Mouse (Mus musculus) midbrain, embryonic 15.5 days (tissue): Measurements from ENCODE around the gene Pard3. TPM values are rescaled to one million over a fixed set of nuclear protein-coding genes. Genes with fewer than 3 reads are reported as not detected.
A peak's percentile ranks its signal among the peaks of the same experiment; 100 is the strongest.

Source experiments
- ATAC-seq: fragments of 200-750 bp; cut with Nextera tagmentation; replicated peaks from 2 replicates; pipeline ENCODE4 v1.8.0; 2017; ENCODE audit warnings: moderate TSS enrichment
- H3K27ac ChIP-seq: fragments of 300-500 bp; sonication (generic); 2 replicates; pipeline ENCODE4 v1.5.1; 2015; ENCODE audit warnings: mild to moderate bottlenecking, inconsistent platforms
- H3K27me3 ChIP-seq: fragments of 300-500 bp; sonication (generic); replicated peaks from 2 replicates; pipeline ENCODE4 v1.6.1; 2015; ENCODE audit warnings: inconsistent platforms
- H3K36me3 ChIP-seq: fragments of 300-500 bp; sonication (generic); replicated peaks from 2 replicates; pipeline ENCODE4 v1.6.1; 2015; ENCODE audit warnings: inconsistent platforms
- H3K4me1 ChIP-seq: fragments of 300-500 bp; sonication (generic); 2 replicates; pipeline ENCODE4 v1.6.1; 2015; ENCODE audit warnings: inconsistent platforms
- H3K4me2 ChIP-seq: fragments of 300-500 bp; sonication (generic); 2 replicates; pipeline ENCODE4 v1.6.1; 2015; ENCODE audit warnings: inconsistent platforms, mild to moderate bottlenecking, moderate library complexity
- H3K4me3 ChIP-seq: fragments of 300-500 bp; sonication (generic); 2 replicates; pipeline ENCODE4 v1.5.1; 2015; ENCODE audit warnings: mild to moderate bottlenecking, inconsistent platforms
- H3K9ac ChIP-seq: fragments of 300-500 bp; sonication (generic); 2 replicates; pipeline ENCODE4 v1.6.1; 2015; ENCODE audit warnings: mild to moderate bottlenecking, inconsistent platforms
- H3K9me3 ChIP-seq: fragments of 300-500 bp; sonication (generic); 2 replicates; pipeline ENCODE4 v1.6.1; 2016; ENCODE audit warnings: inconsistent platforms
- WGBS: fragments of 180-500 bp; shearing (Covaris S2); methylation state at CpG from one replicate; pipeline ENCODE4 v1.1.7; 2015; ENCODE audit warnings: mixed read lengths; 5-methylcytosine and 5-hydroxymethylcytosine counted together
- polyA plus RNA-seq: library from polyadenylated mRNA; unstranded; fragments of >200 nt; fragmentation: Nextera tagmentation; extraction: Ambion mirVana; gene quantifications from 2 replicates; pipeline ENCODE4 v1.2.1, GENCODE M21; 2015

Pard3 gene
- polyA plus RNA-seq, 1 experiment from 2014 or later: 21.6 TPM

GRCm38 (mm10) chr8:127347890-127348495, 284.3 kb downstream of the Pard3 start:
- Histone ChIP-seq H3K27ac (no peak overlapping the region), H3K27me3 (no peaks in the 10 kb centered on the region), H3K4me2 (no peak overlapping the region), H3K36me3 (no peaks in the 10 kb centered on the region), H3K4me3 (no peak overlapping the region), H3K4me1 (peaks cover 4% of the 10 kb centered on the region; the same call in 1 of the 2 replicates), H3K9ac (no peak overlapping the region), H3K9me3 (no peaks in the 10 kb centered on the region)
- 93% methylated on average over 2 of the region's 2 CpGs for WGBS
- ATAC-seq: no peak

- Histone ChIP-seq H3K9ac (no peak overlapping the region), H3K4me2 (no peak overlapping the region), H3K4me1 (no peaks in the 10 kb centered on the region), H3K27ac (no peak overlapping the region), H3K36me3 (no peaks in the 10 kb centered on the region), H3K4me3 (no peak overlapping the region), H3K9me3 (no peaks in the 10 kb centered on the region), H3K27me3 (no peaks in the 10 kb centered on the region)
- ATAC-seq: no peak
Measured at GRCm38 (mm10) chr8:127361796-127362195, 298.1 kb downstream of the Pard3 start.

- Histone ChIP-seq H3K4me3 (no peak overlapping the region), H3K4me1 (no peaks in the 10 kb centered on the region), H3K27me3 (no peaks in the 10 kb centered on the region), H3K36me3 (no peaks in the 10 kb centered on the region), H3K27ac (no peak overlapping the region), H3K9ac (no peak overlapping the region), H3K9me3 (no peaks in the 10 kb centered on the region), H3K4me2 (no peak overlapping the region)
- no peak for ATAC-seq
- 69% methylated on average over 3 of the region's 3 CpGs for whole genome bisulfite sequencing
Measured at GRCm38 (mm10) chr8:127368347-127368746, 304.7 kb downstream of the Pard3 start.

GRCm38 (mm10) chr8:127371326-127371949, 307.7 kb downstream of the Pard3 start:
- Histone ChIP-seq H3K9ac (no peak overlapping the region), H3K4me1 (no peaks in the 10 kb centered on the region), H3K27me3 (no peaks in the 10 kb centered on the region), H3K4me2 (no peak overlapping the region), H3K4me3 (no peak overlapping the region), H3K9me3 (no peaks in the 10 kb centered on the region), H3K36me3 (no peaks in the 10 kb centered on the region), H3K27ac (no peak overlapping the region)
- ATAC-seq: no peak
- 95% methylated on average over 16 of the region's 16 CpGs for WGBS

GRCm38 (mm10) chr8:127377775-127378174, 314.1 kb downstream of the Pard3 start:
- 73% methylated on average over 2 of the region's 2 CpGs for WGBS
- no peak overlapping the region for H3K4me3 ChIP-seq
- H3K36me3 ChIP-seq: no peaks in the 10 kb centered on the region
- peaks cover 12% of the 10 kb centered on the region for H3K4me1 ChIP-seq
- H3K27me3 ChIP-seq: no peaks in the 10 kb centered on the region
- no peak overlapping the region for H3K27ac ChIP-seq
- no peak for ATAC-seq
- H3K4me2 ChIP-seq: no peak overlapping the region
- H3K9ac ChIP-seq: no peak overlapping the region
- H3K9me3 ChIP-seq: no peaks in the 10 kb centered on the region

GRCm38 (mm10) chr8:127378994-127379858, 315.5 kb downstream of the Pard3 start:
- H3K4me2 ChIP-seq: no peak overlapping the region
- WGBS: 26% methylated on average over 11 of the region's 11 CpGs
- H3K9ac ChIP-seq: peak overlapping the region; percentile 17; the same call in 1 of the 2 replicates
- H3K27ac ChIP-seq: peak overlapping the region; percentile 69
- H3K9me3 ChIP-seq: no peaks in the 10 kb centered on the region
- H3K36me3 ChIP-seq: no peaks in the 10 kb centered on the region
- H3K4me3 ChIP-seq: no peak overlapping the region
- H3K27me3 ChIP-seq: no peaks in the 10 kb centered on the region
- H3K4me1 ChIP-seq: peaks cover 12% of the 10 kb centered on the region
- peak; percentile 87 for ATAC-seq

GRCm38 (mm10) chr8:127381259-127381658, 317.6 kb downstream of the Pard3 start:
- Histone ChIP-seq H3K9ac (no peak overlapping the region), H3K9me3 (no peaks in the 10 kb centered on the region), H3K4me1 (peaks cover 12% of the 10 kb centered on the region), H3K27me3 (no peaks in the 10 kb centered on the region), H3K27ac (no peak overlapping the region), H3K4me2 (no peak overlapping the region), H3K36me3 (no peaks in the 10 kb centered on the region), H3K4me3 (no peak overlapping the region)
- no peak for ATAC-seq
- 94% methylated on average over 3 of the region's 3 CpGs for WGBS

- Histone ChIP-seq H3K27ac (no peak overlapping the region), H3K27me3 (no peaks in the 10 kb centered on the region), H3K4me3 (no peak overlapping the region), H3K4me1 (no peaks in the 10 kb centered on the region), H3K9ac (no peak overlapping the region), H3K36me3 (peaks cover 9% of the 10 kb centered on the region), H3K9me3 (no peaks in the 10 kb centered on the region), H3K4me2 (no peak overlapping the region)
- no peak for ATAC-seq
Measured at GRCm38 (mm10) chr8:127392700-127393099, 329.0 kb downstream of the Pard3 start.

- no peak overlapping the region for H3K4me2 ChIP-seq
Measured at GRCm38 (mm10) chr8:127395488-127395887, 331.8 kb downstream of the Pard3 start.

GRCm38 (mm10) chr8:127405815-127406214, 342.1 kb downstream of the Pard3 start:
- H3K9ac ChIP-seq: no peak overlapping the region
- H3K4me2 ChIP-seq: no peak overlapping the region
- H3K27ac ChIP-seq: no peak overlapping the region
- H3K9me3 ChIP-seq: no peaks in the 10 kb centered on the region
- no peaks in the 10 kb centered on the region for H3K27me3 ChIP-seq
- ATAC-seq: no peak
- no peaks in the 10 kb centered on the region for H3K4me1 ChIP-seq
- H3K36me3 ChIP-seq: no peaks in the 10 kb centered on the region
- H3K4me3 ChIP-seq: no peak overlapping the region

More at GRCm38 (mm10) chr8:127395488-127395887, 331.8 kb downstream of the Pard3 start:
- no peaks in the 10 kb centered on the region for H3K4me1 ChIP-seq
- H3K9me3 ChIP-seq: no peaks in the 10 kb centered on the region
- no peak for ATAC-seq
- 60% methylated on average over 4 of the region's 4 CpGs for WGBS
- H3K36me3 ChIP-seq: 0 out of 2 replicates have a peak, but pooled peaks cover 3% of the 10 kb centered on the region
- no peak overlapping the region for H3K4me3 ChIP-seq
- H3K27me3 ChIP-seq: no peaks in the 10 kb centered on the region
- no peak overlapping the region for H3K9ac ChIP-seq
- H3K27ac ChIP-seq: no peak overlapping the region

- no peaks in the 10 kb centered on the region for H3K27me3 ChIP-seq
- H3K4me3 ChIP-seq: no peak overlapping the region
- no peaks in the 10 kb centered on the region; the same call in 1 of the 2 replicates for H3K36me3 ChIP-seq
- 60% methylated on average over 12 of the region's 12 CpGs for WGBS
- peak; percentile 82 for ATAC-seq
- no peak overlapping the region for H3K4me2 ChIP-seq
- peak overlapping the region; percentile 51; the same call in 1 of the 2 replicates for H3K27ac ChIP-seq
- H3K9me3 ChIP-seq: no peaks in the 10 kb centered on the region
- no peak overlapping the region for H3K9ac ChIP-seq
- H3K4me1 ChIP-seq: 0 out of 2 replicates have a peak, but pooled peaks cover 4% of the 10 kb centered on the region
Measured at GRCm38 (mm10) chr8:127410606-127411005, 346.9 kb downstream of the Pard3 start.

GRCm38 (mm10) chr8:127411190-127411848, 347.6 kb downstream of the Pard3 start:
- WGBS: 75% methylated on average over 4 of the region's 4 CpGs
- Histone ChIP-seq H3K36me3 (no peaks in the 10 kb centered on the region; the same call in 1 of the 2 replicates), H3K9ac (no peak overlapping the region), H3K4me1 (0 out of 2 replicates have a peak, but pooled peaks cover 4% of the 10 kb centered on the region), H3K9me3 (no peaks in the 10 kb centered on the region), H3K4me3 (no peak overlapping the region), H3K27me3 (no peaks in the 10 kb centered on the region), H3K4me2 (no peak overlapping the region), H3K27ac (peak overlapping the region; percentile 60)
- no peak for ATAC-seq
